Mouse (Mus musculus) spleen, adult 18-20 months (tissue): Measurements from ENCODE around the gene Ykt6.
A peak's percentile ranks its signal among the peaks of the same experiment; 100 is the strongest.

ENCODE experiments used
- DNase-seq, 2 experiments: peaks; one replicate each; pipeline ENCODE4 v3.0.0; 2022; ENCODE audit warnings: mixed read lengths in 2 of 2

Gene Ykt6

GRCm38 (mm10) chr11:5949586-5950352 lies 5.7 kb upstream of the Ykt6 start, which contains the start of gene Gck:
Gene Gck (minus strand): TSS chr11:5950081.
- no peak for DNase-seq

- peak in 1 of 2 experiments; percentile 16 for DNase-seq
Observed at GRCm38 (mm10) chr11:5952501-5952900, 3.0 kb upstream of the Ykt6 start.

GRCm38 (mm10) chr11:5953130-5953765 lies 2.2 kb upstream of the Ykt6 start:
- peak in 1 of 2 experiments; percentile 29 for DNase-seq

DNA sequence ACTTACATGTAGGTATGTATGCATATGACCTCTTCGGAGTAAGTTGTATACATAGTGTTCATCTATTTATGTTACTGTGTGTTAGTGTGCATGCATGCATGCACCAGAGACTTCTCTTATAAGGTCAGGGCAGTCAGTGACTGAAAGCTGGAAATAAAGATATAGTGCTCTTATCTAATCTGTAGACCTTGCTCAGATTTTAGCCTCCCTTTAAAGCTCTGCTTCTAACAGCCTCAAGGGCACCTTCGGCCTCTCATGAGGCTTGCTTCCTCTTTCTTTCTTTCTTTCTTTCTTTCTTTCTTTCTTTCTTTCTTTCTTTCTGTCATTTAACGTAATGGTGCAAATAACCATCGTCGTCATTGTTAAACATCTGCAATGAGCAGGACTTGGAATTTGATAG lies 1.1 kb upstream of the Ykt6 start:
- DNase-seq = no peak

DNA sequence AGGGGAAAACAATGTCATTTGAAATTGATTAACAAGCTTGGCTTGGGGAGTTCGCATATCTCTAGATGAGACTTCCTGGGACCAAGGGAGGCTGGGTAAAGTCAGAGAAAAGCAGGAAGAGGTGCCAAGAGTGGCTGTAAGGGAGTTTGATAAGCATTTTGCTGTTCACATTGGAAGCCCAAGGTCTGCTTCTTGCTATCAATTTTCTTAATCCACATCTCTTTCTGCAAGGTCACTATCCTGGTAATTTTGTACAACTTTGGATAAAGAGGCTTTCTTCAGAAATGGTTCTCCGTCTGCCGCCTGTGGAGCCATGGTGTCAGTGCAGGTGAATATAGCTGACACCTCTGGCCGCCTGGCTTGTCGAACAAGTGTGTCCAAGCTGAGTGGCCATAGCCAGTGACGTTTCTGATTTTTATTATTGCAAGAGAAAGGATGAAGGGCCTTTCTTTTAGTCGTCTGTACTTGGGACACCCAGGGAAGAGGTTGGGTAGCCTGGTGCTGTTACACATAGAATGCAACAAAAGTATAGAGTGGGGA lies 458 bp upstream of the Ykt6 start:
- DNase-seq = peak in 1 of 2 experiments; percentile 11

- no peak for DNase-seq
Observed at GRCm38 (mm10) chr11:5960051-5960450, 4.6 kb downstream of the Ykt6 start.

- DNase-seq = no peak
Observed at GRCm38 (mm10) chr11:5965865-5966264, 10.4 kb downstream of the Ykt6 start.

DNA sequence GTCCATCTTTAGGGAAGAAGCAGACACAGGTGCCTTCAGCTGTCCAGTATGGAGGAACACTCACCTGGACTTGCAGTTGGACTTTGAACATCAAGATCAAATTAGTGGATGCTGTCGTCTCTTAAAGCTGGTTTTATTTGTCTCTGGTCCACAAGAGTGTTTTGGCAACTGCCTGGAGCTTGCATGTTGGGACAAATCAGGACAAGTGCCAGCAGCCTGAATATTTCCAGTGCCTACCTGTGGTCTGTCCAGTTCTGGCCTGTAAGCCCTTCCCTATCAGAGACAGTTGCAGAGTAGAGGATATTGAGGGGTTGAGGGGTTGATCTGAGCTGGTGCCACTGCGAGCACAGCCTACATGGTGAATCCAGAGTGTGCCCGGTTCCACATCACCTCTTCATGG lies 11.3 kb downstream of the Ykt6 start:
- DNase-seq = no peak

DNA sequence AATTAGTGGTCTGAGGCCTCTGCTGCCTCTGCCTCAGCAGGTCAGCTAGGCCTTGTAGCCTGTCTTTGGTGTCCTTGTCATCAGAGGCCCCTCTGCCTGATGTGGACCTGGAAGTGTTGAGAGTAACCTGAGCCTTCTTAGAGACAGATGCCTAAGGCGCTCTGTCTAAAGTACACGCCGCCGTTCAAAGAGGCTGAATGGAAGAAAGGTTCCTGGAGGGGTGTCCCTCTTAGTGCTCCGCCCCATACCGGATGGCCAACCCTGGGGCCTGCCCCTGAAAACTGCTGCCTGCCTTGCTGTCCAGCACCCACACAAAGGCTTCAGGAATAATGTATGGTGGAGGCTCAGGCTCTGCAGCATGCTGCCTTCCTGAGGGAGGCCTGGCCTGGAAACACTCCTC lies 12.7 kb downstream of the Ykt6 start:
- no peak for DNase-seq

GRCm38 (mm10) chr11:5971202-5971601 lies 15.7 kb downstream of the Ykt6 start:
- no peak for DNase-seq

DNA sequence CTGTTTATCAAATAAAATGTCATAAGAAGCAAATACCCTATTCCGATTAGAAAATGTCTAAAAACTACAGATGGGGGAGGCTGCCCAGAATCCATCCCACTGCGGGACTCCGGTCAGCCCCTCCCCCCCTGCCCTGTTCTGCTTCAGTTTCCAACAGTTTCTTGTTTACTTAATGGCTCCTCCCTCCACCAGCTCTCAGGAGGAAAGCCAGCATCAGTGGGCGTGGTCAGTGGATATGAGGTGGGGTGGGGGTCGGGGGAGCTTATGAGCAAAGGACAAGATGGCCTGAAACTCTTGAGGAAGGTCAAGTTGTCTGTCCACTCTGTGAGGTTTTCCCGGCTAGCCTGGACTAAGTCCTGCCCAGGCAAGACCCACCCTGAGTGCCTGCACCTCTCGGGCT lies 17.7 kb downstream of the Ykt6 start:
- no peak for DNase-seq

GRCm38 (mm10) chr11:5974053-5974452 lies 18.6 kb downstream of the Ykt6 start:
- DNase-seq = no peak

DNA sequence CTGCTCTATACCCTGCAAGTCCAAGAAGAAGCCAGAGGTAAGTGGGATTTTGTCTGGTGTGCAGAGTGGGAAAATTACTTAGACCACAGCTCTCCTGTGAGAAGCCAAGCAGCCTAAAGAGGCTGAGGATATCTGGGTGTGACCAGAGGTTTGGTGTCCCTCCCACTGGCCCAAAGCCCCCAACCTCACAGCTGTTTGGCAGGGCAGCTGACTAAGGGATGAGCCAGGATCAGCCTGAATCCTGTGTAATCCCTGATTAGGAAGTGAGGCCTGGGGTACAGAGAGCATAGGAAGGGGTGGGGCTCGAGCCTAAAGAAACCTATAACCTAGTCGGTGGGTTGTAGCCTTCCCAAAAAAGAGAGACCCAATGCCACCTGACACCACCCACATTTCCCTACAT lies 19.6 kb downstream of the Ykt6 start:
- no peak for DNase-seq

DNA sequence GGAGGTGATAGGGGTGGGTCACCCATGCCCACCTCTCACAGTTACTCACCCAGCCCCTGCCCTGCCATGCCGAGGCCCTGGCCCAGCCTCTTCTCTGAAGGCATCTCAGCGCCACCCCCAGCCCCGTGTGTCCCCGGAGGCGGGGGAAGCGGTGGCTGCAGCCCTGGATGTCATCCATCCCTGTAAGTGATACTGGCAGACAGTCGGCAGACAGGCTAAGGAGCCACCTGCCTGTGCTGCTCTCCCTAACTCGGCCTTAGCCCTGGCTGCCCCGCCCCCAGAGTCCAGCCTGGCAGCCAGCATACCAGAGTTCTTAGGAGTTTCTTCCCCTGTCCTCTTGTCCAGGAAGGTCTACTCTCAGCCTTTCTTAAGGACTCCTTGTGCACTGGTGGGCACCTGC lies 20.6 kb downstream of the Ykt6 start:
- no peak for DNase-seq

DNA sequence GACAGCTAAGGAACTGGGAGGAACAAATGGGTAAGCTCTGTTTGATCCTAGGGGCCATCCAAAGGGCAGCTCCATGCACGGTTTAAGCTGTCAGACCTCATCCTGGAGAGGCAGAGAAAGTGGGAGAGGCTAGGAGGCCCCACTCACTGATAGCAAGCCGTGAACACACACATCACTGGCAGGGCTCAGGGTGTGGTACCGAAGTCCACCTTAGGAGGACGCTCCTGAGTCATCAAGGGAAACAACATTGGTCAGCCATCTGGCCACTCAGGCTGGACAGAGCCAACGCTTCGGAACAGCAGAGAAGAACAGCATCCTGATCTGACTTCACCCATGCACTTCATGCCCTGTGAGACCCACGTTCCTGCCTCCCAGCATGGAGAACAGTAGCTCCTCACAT lies 23.6 kb downstream of the Ykt6 start:
- DNase-seq = no peak

GRCm38 (mm10) chr11:5980108-5980507 lies 24.6 kb downstream of the Ykt6 start:
- no peak for DNase-seq

GRCm38 (mm10) chr11:5980561-5980960 lies 25.1 kb downstream of the Ykt6 start:
- DNase-seq = no peak

- no peak for DNase-seq
Observed at GRCm38 (mm10) chr11:5981323-5981722, 25.8 kb downstream of the Ykt6 start.

DNA sequence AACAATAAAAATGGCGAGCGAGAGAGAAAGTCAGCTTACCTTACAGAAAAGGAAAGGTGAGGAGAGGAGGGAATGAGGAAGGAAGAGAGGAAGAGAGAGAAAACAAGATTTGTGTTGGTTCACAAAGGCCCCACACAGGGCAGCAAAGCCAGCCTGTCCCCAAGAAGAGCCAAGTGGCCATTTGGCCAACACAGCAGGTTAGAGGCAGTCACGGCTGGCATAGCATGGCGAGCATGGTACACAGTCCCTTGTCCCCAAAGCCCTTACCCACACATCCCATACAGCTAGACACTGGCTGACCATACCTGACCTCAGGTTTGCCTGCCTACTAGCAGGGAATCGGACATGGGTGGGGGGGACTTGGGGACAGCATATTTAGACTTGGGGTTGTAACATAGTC lies 28.1 kb downstream of the Ykt6 start:
- no peak for DNase-seq

- DNase-seq = no peak
Observed at GRCm38 (mm10) chr11:5988126-5988525, 32.6 kb downstream of the Ykt6 start.

DNA sequence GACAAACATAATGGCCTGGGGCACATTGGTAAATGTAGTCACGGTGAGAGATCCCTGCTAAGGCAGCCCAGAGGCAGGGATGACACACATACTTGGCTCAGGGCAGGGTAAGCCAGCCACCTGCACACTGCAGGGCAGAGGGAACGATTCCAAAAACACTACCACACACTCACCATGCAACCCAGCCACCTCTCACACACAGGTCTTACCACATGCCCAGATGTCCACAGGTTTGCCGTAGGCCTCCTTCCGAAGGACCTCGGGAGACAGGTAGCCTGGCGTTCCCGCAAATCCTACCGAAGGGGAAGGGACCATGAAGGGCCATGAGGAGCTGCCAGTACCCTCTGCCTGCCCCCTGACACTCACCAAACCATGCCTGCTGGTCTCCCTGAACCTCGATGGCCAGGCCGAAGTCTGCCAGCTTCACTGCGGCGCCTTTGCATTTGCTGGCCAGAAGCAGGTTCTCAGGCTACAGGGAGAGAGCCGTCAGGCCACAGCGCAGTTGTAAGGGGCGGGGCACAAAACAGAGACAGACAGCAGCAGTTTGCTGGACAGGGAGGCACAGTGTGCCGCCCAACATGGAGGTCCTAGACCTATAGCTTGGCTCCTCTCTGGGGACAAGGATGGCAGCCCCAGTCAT lies 34.6 kb downstream of the Ykt6 start:
- no peak for DNase-seq

GRCm38 (mm10) chr11:5990910-5991309 lies 35.4 kb downstream of the Ykt6 start:
- DNase-seq = peak; percentile 23 to 56

- DNase-seq = no peak
Observed at GRCm38 (mm10) chr11:5994212-5994611, 38.7 kb downstream of the Ykt6 start.

DNA sequence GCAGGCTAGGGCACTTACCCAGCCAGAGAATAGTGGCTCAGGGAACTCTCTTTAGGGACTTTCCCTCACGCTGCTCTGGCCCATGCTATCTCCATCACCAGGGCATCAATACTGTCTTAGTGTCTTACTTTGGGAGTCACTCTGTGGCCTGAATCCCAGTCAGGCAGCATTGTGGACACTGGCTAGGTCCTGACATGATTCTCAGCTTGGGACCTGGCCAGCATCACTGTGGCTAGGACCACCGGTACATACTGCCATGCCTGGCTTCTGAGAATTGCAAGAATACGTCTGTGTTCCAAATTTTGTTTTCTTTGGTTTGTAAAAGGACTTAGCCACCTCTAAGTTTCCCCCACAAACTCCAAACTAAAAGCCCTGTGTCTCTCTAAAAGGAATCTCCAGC lies 39.4 kb downstream of the Ykt6 start:
- no peak for DNase-seq
